Mouse (Mus musculus) CH12.LX (cell line): ENCODE measurements around the gene Srarp.

Experiments used
- CHD1 ChIP-seq: IDR thresholded peaks from 2 replicates; pipeline ENCODE4 v1.6.1; 2012; ENCODE audit warnings: low read depth, low read length, improper control_type of control experiment, inconsistent platforms
- CTCF ChIP-seq, 2 experiments: IDR thresholded peaks in 1 of 2; conservative IDR thresholded peaks in 1 of 2; 2 replicates each; pipeline ENCODE4 v1.5.1; 2011 to 2012; ENCODE audit warnings: low read depth in 2 of 2, low read length in 2 of 2, improper control_type of control experiment in 1 of 2, inconsistent platforms in 1 of 2, mild to moderate bottlenecking in 1 of 2, moderate library complexity in 1 of 2
- ELF1 ChIP-seq: IDR thresholded peaks from 2 replicates; pipeline ENCODE4 v1.6.1; 2014; ENCODE audit warnings: low read depth, mild to moderate bottlenecking, inconsistent platforms, low read length, improper control_type of control experiment
- EP300 ChIP-seq: IDR thresholded peaks from 2 replicates; pipeline ENCODE4 v1.6.1; 2011; ENCODE audit warnings: low read length, improper control_type of control experiment
- HCFC1 ChIP-seq: IDR thresholded peaks from 2 replicates; pipeline ENCODE4 v1.6.1; 2012; ENCODE audit warnings: low read depth, mild to moderate bottlenecking, inconsistent platforms, low read length, improper control_type of control experiment
- JUND ChIP-seq: conservative IDR thresholded peaks from 2 replicates; pipeline ENCODE4 v1.6.1; 2011; ENCODE audit warnings: low read depth, low read length, improper control_type of control experiment
- MAFK ChIP-seq: IDR thresholded peaks from 2 replicates; pipeline ENCODE4 v1.6.1; 2011; ENCODE audit warnings: low read length, improper control_type of control experiment; ENCODE audit not compliant: insufficient replicate concordance
- MEF2A ChIP-seq: IDR thresholded peaks from 2 replicates; pipeline ENCODE4 v1.6.1; 2014; ENCODE audit warnings: low read depth, mild to moderate bottlenecking, inconsistent platforms, low read length, improper control_type of control experiment, borderline replicate concordance
- NELFE ChIP-seq: IDR thresholded peaks from 2 replicates; pipeline ENCODE4 v1.6.1; 2011; ENCODE audit warnings: low read depth, low read length, improper control_type of control experiment
- POLR2A ChIP-seq: IDR thresholded peaks from 2 replicates; pipeline ENCODE4 v1.6.1; 2011; ENCODE audit warnings: low read depth, mild to moderate bottlenecking, improper control_type of control experiment, low read length
- ZC3H11A ChIP-seq: IDR thresholded peaks from 2 replicates; pipeline ENCODE4 v1.6.1; 2012; ENCODE audit warnings: low read depth, mild to moderate bottlenecking, inconsistent platforms, low read length, improper control_type of control experiment
- ZNF384 ChIP-seq: IDR thresholded peaks from 2 replicates; pipeline ENCODE4 v1.6.1; 2012; ENCODE audit warnings: low read depth, low read length, improper control_type of control experiment, inconsistent platforms

DNA sequence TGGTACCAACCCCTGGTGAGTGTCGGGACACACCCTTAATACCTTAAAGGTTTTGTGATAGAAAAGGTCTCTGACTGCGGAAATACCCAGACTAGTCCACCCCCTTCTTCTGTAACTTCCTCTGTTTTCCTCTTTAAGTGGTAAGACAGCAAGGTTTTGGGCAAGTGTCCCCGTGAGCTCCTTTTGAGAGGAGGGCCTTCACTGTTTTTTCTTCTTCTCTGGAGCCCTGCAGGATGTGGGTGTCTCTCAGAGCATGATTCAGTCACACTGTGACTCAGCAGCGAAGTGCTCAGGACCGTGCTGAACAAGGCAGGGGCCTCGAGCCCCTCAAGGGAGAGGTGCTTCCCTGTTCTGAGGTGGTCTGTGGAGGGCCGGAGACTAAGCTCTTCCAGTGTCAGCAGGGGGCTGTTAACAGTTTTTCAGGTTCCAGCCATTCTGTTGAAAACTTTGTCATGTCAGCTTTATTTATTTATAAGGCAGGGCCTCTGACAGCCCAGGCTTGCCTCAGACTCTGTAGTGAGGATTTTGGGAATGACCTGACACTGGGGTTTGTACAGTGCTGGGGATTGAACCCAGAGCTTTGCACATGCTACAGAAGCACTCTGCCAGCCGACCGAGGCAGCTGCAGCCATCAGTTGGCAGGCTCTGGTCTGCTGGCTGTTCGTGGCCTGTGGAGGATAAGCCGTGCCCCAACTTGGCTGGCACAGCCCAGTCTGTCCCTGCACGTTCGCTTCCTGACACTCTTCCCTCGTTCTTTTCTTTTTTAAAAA lies 18.9 kb upstream of the Srarp start:
- TF ChIP-seq POLR2A (no peak), CTCF (conservative IDR thresholded peaks at IDR 0.05 in 1 of 2, IDR thresholded peaks at IDR 0.05 in 1 of 2; ENCODE audit: low read depth in 2 of 2, low read length in 2 of 2) (no peak), EP300 (no peak), MEF2A (no peak), JUND (no peak), HCFC1 (no peak), CHD1 (no peak), MAFK (0 out of 2 replicates have a peak, but pooled peaks have one; percentile 22), ZNF384 (no peak), NELFE (no peak), ELF1 (no peak), ZC3H11A (no peak)
